Mouse (Mus musculus) heart, embryonic 11.5 days (tissue): ENCODE results near the gene Adgrg6. TPM values are rescaled to one million over a fixed set of nuclear protein-coding genes. Genes with fewer than 3 reads are reported as not detected.

Experiments used
- ATAC-seq: fragments of 200-750 bp; cut with Nextera tagmentation; replicated peaks from 2 replicates; pipeline ENCODE4 v1.8.0; 2017; ENCODE audit warnings: moderate library complexity; ENCODE audit not compliant: insufficient number of reproducible peaks, low FRiP score, low TSS enrichment
- H3K27ac ChIP-seq: fragments of 300-500 bp; sonication (generic); 2 replicates; pipeline ENCODE4 v1.5.1; 2014; ENCODE audit warnings: mild to moderate bottlenecking, low read depth, low read length
- H3K27me3 ChIP-seq: fragments of 300-500 bp; sonication (generic); 2 replicates; pipeline ENCODE4 v1.6.1; 2014; ENCODE audit warnings: mild to moderate bottlenecking, low read length, mixed read lengths; ENCODE audit not compliant: control insufficient read depth, insufficient read depth
- H3K36me3 ChIP-seq: fragments of 300-500 bp; sonication (generic); 2 replicates; pipeline ENCODE4 v1.6.1; 2014; ENCODE audit warnings: mild to moderate bottlenecking, low read length, moderate library complexity, mixed read lengths; ENCODE audit not compliant: control insufficient read depth, insufficient read depth
- H3K4me1 ChIP-seq: fragments of 300-500 bp; sonication (generic); 2 replicates; pipeline ENCODE4 v1.6.1; 2014; ENCODE audit warnings: low read length; ENCODE audit not compliant: control insufficient read depth, insufficient read depth
- H3K4me2 ChIP-seq: fragments of 300-500 bp; sonication (generic); 2 replicates; pipeline ENCODE4 v1.6.1; 2014; ENCODE audit warnings: mild to moderate bottlenecking, moderate library complexity
- H3K4me3 ChIP-seq: fragments of 300-500 bp; sonication (generic); 2 replicates; pipeline ENCODE4 v1.5.1; 2014; ENCODE audit warnings: low read depth, low read length
- H3K9ac ChIP-seq: fragments of 300-500 bp; sonication (generic); 2 replicates; pipeline ENCODE4 v1.6.1; 2014; ENCODE audit warnings: mild to moderate bottlenecking, low read depth, low read length, moderate library complexity
- H3K9me3 ChIP-seq: fragments of 300-500 bp; sonication (generic); replicated peaks from 2 replicates; pipeline ENCODE4 v1.6.1; 2016; ENCODE audit warnings: low read length; ENCODE audit not compliant: control insufficient read depth
- WGBS: fragments of 180-500 bp; shearing (Covaris S2); extraction: QIAGEN DNeasy Blood & Tissue Kit; methylation state at CpG from one replicate; pipeline ENCODE4 v1.1.7; 2014; ENCODE audit not compliant: insufficient replicate concordance; 5-methylcytosine and 5-hydroxymethylcytosine counted together
- polyA plus RNA-seq: library from polyadenylated mRNA; unstranded; fragments of >200 nt; fragmentation: Nextera tagmentation; extraction: Ambion mirVana; gene quantifications from 2 replicates; pipeline ENCODE4 v1.2.1, GENCODE M21; 2014

The Adgrg6 gene
- 23.8 and 25.9 TPM in 2 replicates for polyA plus RNA-seq

DNA sequence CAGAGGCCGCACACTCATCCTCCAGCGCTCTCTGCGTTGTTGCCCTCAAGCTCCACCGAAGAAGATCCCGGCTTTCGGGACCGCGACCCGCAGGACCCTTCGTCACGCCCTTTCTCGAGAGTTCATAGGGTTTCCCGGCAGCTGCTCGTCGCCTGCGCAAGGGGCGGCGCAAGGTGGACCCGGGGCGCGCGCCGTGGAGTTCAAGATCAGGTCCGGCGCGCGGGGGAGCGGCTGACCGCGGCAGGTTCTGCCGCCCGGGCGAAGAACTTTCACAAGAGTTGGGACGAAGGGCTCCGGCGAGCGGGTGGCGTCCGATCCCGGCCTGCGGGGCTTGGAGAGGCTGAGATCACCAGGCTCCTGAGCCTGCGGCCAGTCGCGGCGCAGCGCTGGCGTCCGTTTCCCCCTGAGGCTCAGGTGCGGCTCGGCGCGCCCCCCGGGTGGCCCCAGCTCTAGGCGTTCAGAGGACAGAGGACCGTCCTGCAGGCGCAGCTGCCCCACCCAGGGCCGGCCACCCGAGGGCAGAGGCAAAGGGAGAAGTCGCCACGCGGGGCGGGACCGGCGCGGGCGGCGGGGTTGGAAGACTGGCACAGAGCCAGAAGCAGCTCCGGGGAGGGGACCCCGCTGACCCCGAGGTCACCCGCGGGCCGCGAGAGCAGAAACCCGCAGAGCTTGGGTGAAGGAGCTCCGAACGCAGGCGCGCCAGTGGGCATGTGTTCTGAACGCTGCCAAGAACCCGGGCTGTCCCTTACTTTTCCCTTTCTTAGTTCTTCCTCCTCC, at the start of gene Adgrg6:
TSS of gene Adgrg6 (minus strand) at position 719 of the 777 bp plus-strand sequence.
- ATAC-seq, result peak; percentile 78; the same call in 1 of the 2 replicates
- peak within 1 kb of the TSS; percentile 73 for H3K27ac ChIP-seq
- under 1% methylated on average over 79 of the region's 81 CpGs for WGBS

DNA sequence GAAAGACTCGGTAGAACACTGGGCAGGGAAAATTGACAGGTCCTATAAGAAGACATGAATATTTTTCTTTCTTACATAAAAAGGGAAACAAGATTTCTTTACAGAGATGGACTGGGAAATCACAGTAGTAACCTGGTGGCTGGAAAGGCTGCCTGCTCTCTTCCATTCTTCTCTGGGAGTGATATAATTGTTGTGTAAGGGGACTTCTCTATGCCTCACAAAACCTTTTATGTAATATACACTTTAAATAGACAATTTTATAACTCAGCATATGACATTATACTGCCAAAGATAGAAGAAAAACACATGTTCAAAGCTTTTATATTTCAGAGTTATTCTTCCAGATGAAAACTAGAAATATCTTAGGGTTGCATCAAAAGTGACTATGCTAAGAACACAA, 46.8 kb upstream of the Adgrg6 start:
- H3K36me3 ChIP-seq, result no peaks in the 10 kb centered on the region
- ATAC-seq, result no peak
- no peaks in the 10 kb centered on the region for H3K27me3 ChIP-seq
- 85% methylated on average over 1 of the region's 1 CpGs for WGBS
- no peak overlapping the region for H3K27ac ChIP-seq
- H3K4me3 ChIP-seq, result no peak overlapping the region
- H3K4me1 ChIP-seq, result peaks cover 3% of the 10 kb centered on the region; the same call in 1 of the 2 replicates
- H3K4me2 ChIP-seq, result no peak overlapping the region
- no peaks in the 10 kb centered on the region for H3K9me3 ChIP-seq
- no peak overlapping the region for H3K9ac ChIP-seq

More for the DNA sequence above, at the start of gene Adgrg6:
- Histone ChIP-seq H3K36me3 (no peaks in the 10 kb centered on the region), H3K27me3 (peaks cover 9% of the 10 kb centered on the region), H3K4me3 (peak within 1 kb of the TSS; percentile 80), H3K4me2 (peak within 1 kb of the TSS; percentile 97), H3K9me3 (no peaks in the 10 kb centered on the region), H3K9ac (peak within 1 kb of the TSS; percentile 77), H3K4me1 (no peaks in the 10 kb centered on the region)

- no peaks in the 10 kb centered on the region for H3K27me3 ChIP-seq
- no peak overlapping the region for H3K27ac ChIP-seq
- no peaks in the 10 kb centered on the region for H3K4me1 ChIP-seq
- no peak for ATAC-seq
- 70% methylated on average over 2 of the region's 2 CpGs for WGBS
- H3K36me3 ChIP-seq, result no peaks in the 10 kb centered on the region
- H3K4me3 ChIP-seq, result no peak overlapping the region
- H3K9me3 ChIP-seq, result no peaks in the 10 kb centered on the region
- no peak overlapping the region for H3K9ac ChIP-seq
- H3K4me2 ChIP-seq, result no peak overlapping the region
These were observed 45.4 kb upstream of the Adgrg6 start for GRCm38 (mm10) chr10:14590816-14591215.

GRCm38 (mm10) chr10:14589667-14590066, 44.2 kb upstream of the Adgrg6 start:
- Histone ChIP-seq H3K9ac (no peak overlapping the region), H3K4me3 (no peak overlapping the region), H3K9me3 (no peaks in the 10 kb centered on the region), H3K27me3 (no peaks in the 10 kb centered on the region), H3K36me3 (no peaks in the 10 kb centered on the region), H3K4me2 (no peak overlapping the region), H3K27ac (no peak overlapping the region), H3K4me1 (no peaks in the 10 kb centered on the region)
- no peak for ATAC-seq
- 76% methylated on average over 6 of the region's 6 CpGs for WGBS

DNA sequence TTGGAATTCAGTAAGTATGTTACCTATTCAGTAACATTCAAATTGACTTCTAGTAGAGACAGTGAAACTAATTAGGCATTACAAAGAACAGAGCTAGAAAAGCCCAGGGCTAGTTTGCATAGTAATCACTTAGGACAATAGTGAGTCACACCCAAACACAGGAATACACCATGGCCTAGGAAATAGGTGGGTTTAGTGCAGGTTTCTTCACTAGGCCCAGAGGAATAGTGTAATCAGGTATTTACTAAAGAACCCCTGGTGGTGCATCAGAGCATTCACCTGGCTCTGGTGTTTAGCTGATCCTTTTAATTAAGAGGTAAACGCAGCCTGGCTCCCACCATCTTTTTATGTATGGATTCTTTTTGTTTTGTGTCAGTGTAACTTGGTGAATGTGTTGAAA, 38.0 kb upstream of the Adgrg6 start:
- no peak for ATAC-seq
- Histone ChIP-seq H3K9ac (no peak overlapping the region), H3K36me3 (no peaks in the 10 kb centered on the region), H3K9me3 (no peaks in the 10 kb centered on the region), H3K27me3 (no peaks in the 10 kb centered on the region), H3K4me3 (no peak overlapping the region), H3K4me2 (no peak overlapping the region), H3K4me1 (no peaks in the 10 kb centered on the region), H3K27ac (no peak overlapping the region)
- 77% methylated on average over 1 of the region's 1 CpGs for WGBS

- Histone ChIP-seq H3K4me1 (no peaks in the 10 kb centered on the region), H3K9ac (no peak overlapping the region), H3K9me3 (no peaks in the 10 kb centered on the region), H3K36me3 (no peaks in the 10 kb centered on the region), H3K27me3 (no peaks in the 10 kb centered on the region), H3K4me3 (no peak overlapping the region), H3K4me2 (no peak overlapping the region), H3K27ac (no peak overlapping the region)
- ATAC-seq, result no peak
- WGBS, result 72% methylated on average over 4 of the region's 4 CpGs
These were observed 28.8 kb upstream of the Adgrg6 start for GRCm38 (mm10) chr10:14574255-14574654.

- no peaks in the 10 kb centered on the region for H3K9me3 ChIP-seq
- no peak overlapping the region for H3K9ac ChIP-seq
- no peak overlapping the region for H3K27ac ChIP-seq
- H3K4me3 ChIP-seq, result no peak overlapping the region
- H3K27me3 ChIP-seq, result no peaks in the 10 kb centered on the region
- no peaks in the 10 kb centered on the region for H3K36me3 ChIP-seq
- no peaks in the 10 kb centered on the region for H3K4me1 ChIP-seq
- no peak for ATAC-seq
- no peak overlapping the region for H3K4me2 ChIP-seq
These were observed 25.7 kb upstream of the Adgrg6 start for GRCm38 (mm10) chr10:14571143-14571542.

GRCm38 (mm10) chr10:14570616-14571015, 25.2 kb upstream of the Adgrg6 start:
- H3K27me3 ChIP-seq, result no peaks in the 10 kb centered on the region
- no peak overlapping the region for H3K9ac ChIP-seq
- no peak for ATAC-seq
- H3K4me2 ChIP-seq, result no peak overlapping the region
- no peaks in the 10 kb centered on the region for H3K9me3 ChIP-seq
- no peak overlapping the region for H3K27ac ChIP-seq
- H3K4me1 ChIP-seq, result no peaks in the 10 kb centered on the region
- 12% methylated on average over 2 of the region's 2 CpGs for WGBS
- H3K4me3 ChIP-seq, result no peak overlapping the region
- no peaks in the 10 kb centered on the region for H3K36me3 ChIP-seq

- no peak overlapping the region for H3K27ac ChIP-seq
- no peak overlapping the region for H3K9ac ChIP-seq
- H3K27me3 ChIP-seq, result peaks cover 9% of the 10 kb centered on the region
- H3K4me1 ChIP-seq, result no peaks in the 10 kb centered on the region
- ATAC-seq, result no peak
- WGBS, result 29% methylated on average over 7 of the region's 7 CpGs
- no peaks in the 10 kb centered on the region for H3K36me3 ChIP-seq
- H3K4me2 ChIP-seq, result peak overlapping the region; percentile 97
- no peaks in the 10 kb centered on the region for H3K9me3 ChIP-seq
- no peak overlapping the region for H3K4me3 ChIP-seq
These were observed 672 bp upstream of the Adgrg6 start for GRCm38 (mm10) chr10:14546111-14546551.
